Mouse (Mus musculus) small intestine, adult 2 months (tissue): ENCODE results near the gene Rap1gap2. TPM values are rescaled to one million over a fixed set of nuclear protein-coding genes. Genes with fewer than 3 reads are reported as not detected.

Experiments used
- H3K27ac ChIP-seq: fragments of 200-500 bp; 2 replicates; pipeline ENCODE4 v1.5.1; 2012; ENCODE audit warnings: low read depth, low read length, control low read depth, inconsistent platforms; ENCODE audit not compliant: insufficient read depth
- H3K27me3 ChIP-seq: fragments of 200-500 bp; 2 replicates; pipeline ENCODE4 v1.6.1; 2012; ENCODE audit warnings: mild to moderate bottlenecking, moderate library complexity, low read length, inconsistent platforms; ENCODE audit not compliant: control insufficient read depth, insufficient read depth
- H3K36me3 ChIP-seq: fragments of 200-500 bp; 2 replicates; pipeline ENCODE4 v1.6.1; 2012; ENCODE audit warnings: mild to moderate bottlenecking, low read length, control low read depth, inconsistent platforms; ENCODE audit not compliant: control insufficient read depth, insufficient read depth
- H3K4me1 ChIP-seq: fragments of 200-500 bp; 2 replicates; pipeline ENCODE4 v1.6.1; 2012; ENCODE audit warnings: low read length, inconsistent platforms, mixed read lengths; ENCODE audit not compliant: control insufficient read depth, insufficient read depth, insufficient read length
- H3K4me3 ChIP-seq: fragments of 200-500 bp; 2 replicates; pipeline ENCODE4 v1.5.1; 2012; ENCODE audit warnings: low read depth, mild to moderate bottlenecking, control low read depth, inconsistent platforms, low read length, moderate library complexity
- CTCF ChIP-seq: fragments of 200-500 bp; IDR thresholded peaks from 2 replicates; pipeline ENCODE4 v1.5.1; 2012; ENCODE audit warnings: low read depth, mild to moderate bottlenecking, control low read depth, inconsistent platforms, low read length, moderate library complexity, mixed read lengths; ENCODE audit not compliant: insufficient replicate concordance, insufficient read length; ENCODE audit errors: extremely low read depth
- POLR2A ChIP-seq: fragments of 200-500 bp; IDR thresholded peaks from 2 replicates; pipeline ENCODE4 v1.6.1; 2012; ENCODE audit warnings: low read depth, mild to moderate bottlenecking, control low read depth, inconsistent platforms, low read length, moderate library complexity
- WGBS: fragments of 180-500 bp; shearing (Covaris S2); methylation state at CpG from one replicate; pipeline ENCODE4 v1.1.7; 2018; 5-methylcytosine and 5-hydroxymethylcytosine counted together
- polyA plus RNA-seq: library from polyadenylated mRNA; depleted of rRNA; stranded (reverse); fragments of >200 nt; gene quantifications from 2 replicates; pipeline ENCODE4 v1.2.3, GENCODE M21; 2012

The Rap1gap2 gene
- polyA plus RNA-seq, 1 experiment: 18.4 TPM

GRCm38 (mm10) chr11:74634490-74635275 lies 24.0 kb upstream of the Rap1gap2 start:
- Histone ChIP-seq H3K27ac (no peak overlapping the region), H3K4me1 (peaks cover 9% of the 10 kb centered on the region), H3K36me3 (no peaks in the 10 kb centered on the region), H3K4me3 (no peak overlapping the region), H3K27me3 (no peaks in the 10 kb centered on the region)
- WGBS: 69% methylated on average over 5 of the region's 5 CpGs
- TF ChIP-seq POLR2A (no peak), CTCF (peak; percentile 81; the same call in 1 of the 2 replicates)

DNA sequence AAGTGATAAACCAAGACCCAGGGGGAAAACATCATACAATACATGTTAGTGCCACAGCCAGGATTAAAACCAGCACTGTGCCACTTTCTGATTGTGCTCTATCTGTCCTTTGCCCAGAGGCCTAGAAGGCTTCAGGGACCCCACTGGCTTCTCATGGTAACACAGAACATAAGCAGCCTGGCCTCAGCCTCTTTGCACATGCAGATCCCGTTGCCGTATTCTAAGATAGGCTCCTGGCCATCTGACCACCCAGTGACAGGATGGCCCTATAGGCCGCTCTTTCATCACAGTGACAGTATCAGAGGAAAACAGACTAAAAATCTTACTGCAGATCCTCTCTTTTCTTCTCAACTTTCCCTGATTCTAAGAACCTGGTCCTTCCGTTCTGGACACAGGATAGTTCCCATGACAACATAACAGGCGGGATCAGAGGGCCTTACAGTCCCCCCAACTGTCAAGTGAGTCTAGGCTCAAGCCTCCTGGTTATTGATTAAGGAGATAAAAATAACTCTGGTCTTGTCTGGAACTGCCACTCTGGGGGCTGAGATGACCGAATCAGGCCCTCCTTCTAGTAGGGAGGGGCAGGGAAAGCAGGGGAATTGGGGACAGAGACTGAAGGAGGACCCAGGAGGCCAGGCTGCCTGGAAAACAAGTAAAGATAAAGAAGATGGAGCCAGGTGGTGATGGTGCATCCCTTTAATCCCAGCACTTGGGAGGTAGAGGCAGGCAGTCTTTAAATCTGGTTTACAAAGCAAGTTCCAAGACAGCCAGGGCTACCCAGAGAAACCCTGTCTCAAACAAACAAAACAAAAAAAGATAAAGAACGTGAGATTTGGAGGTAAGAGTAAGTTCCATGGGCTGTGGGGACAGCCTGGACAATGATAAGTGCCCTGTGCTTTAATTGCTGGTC lies 21.4 kb upstream of the Rap1gap2 start:
- H3K36me3 ChIP-seq: no peaks in the 10 kb centered on the region
- TF ChIP-seq POLR2A (no peak), CTCF (no peak)
- WGBS: 79% methylated on average over 7 of the region's 7 CpGs

GRCm38 (mm10) chr11:74627481-74627880 lies 16.8 kb upstream of the Rap1gap2 start:
- TF ChIP-seq CTCF: no peak
- no peak for TF ChIP-seq POLR2A
- H3K27ac ChIP-seq: no peak overlapping the region
- H3K4me3 ChIP-seq: no peak overlapping the region
- no peaks in the 10 kb centered on the region for H3K27me3 ChIP-seq
- H3K36me3 ChIP-seq: no peaks in the 10 kb centered on the region
- 76% methylated on average over 3 of the region's 3 CpGs for WGBS
- peaks cover 12% of the 10 kb centered on the region; the same call in 1 of the 2 replicates for H3K4me1 ChIP-seq

More for the DNA sequence above, 21.4 kb upstream of the Rap1gap2 start:
- Histone ChIP-seq H3K27ac (no peak overlapping the region), H3K4me3 (no peak overlapping the region), H3K4me1 (no peaks in the 10 kb centered on the region; the same call in 1 of the 2 replicates), H3K27me3 (no peaks in the 10 kb centered on the region)

DNA sequence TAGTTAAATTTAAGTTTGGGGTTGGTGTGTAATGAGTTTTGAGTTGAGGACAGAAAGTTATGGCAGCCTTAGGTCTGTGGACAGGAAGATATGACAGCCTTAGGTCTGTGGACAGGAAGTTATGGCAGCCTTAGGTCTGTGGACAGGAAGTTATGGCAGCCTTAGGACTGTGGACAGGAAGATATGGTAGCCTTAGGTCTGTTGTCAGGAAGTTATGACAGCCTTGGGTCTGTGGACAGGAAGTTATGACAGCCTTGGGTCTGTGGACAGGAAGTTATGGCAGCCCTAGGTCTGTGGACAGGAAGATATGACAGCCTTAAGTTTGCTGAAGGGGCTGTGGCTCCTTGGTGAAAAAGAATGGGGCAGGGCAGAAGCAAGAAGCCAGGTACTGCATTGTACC lies 14.6 kb upstream of the Rap1gap2 start:
- 0 out of 2 replicates have a peak, but pooled peaks cover under 1% of the 10 kb centered on the region for H3K27me3 ChIP-seq
- TF ChIP-seq CTCF: no peak
- no peak for TF ChIP-seq POLR2A
- no peak overlapping the region for H3K27ac ChIP-seq
- H3K4me1 ChIP-seq: peaks cover 12% of the 10 kb centered on the region; the same call in 1 of the 2 replicates
- no peak overlapping the region for H3K4me3 ChIP-seq
- no peaks in the 10 kb centered on the region for H3K36me3 ChIP-seq

- H3K27ac ChIP-seq: peak overlapping the region; percentile 5; the same call in 1 of the 2 replicates
- no peaks in the 10 kb centered on the region for H3K36me3 ChIP-seq
- no peak for TF ChIP-seq POLR2A
- no peak for TF ChIP-seq CTCF
- peaks cover 13% of the 10 kb centered on the region for H3K4me1 ChIP-seq
- 23% methylated on average over 6 of the region's 6 CpGs for whole genome bisulfite sequencing
- H3K4me3 ChIP-seq: no peak overlapping the region
- peaks cover 12% of the 10 kb centered on the region for H3K27me3 ChIP-seq
Measured at GRCm38 (mm10) chr11:74623693-74624092, 13.0 kb upstream of the Rap1gap2 start.

GRCm38 (mm10) chr11:74621974-74622669 lies 11.4 kb upstream of the Rap1gap2 start:
- WGBS: 67% methylated on average over 8 of the region's 8 CpGs

More at GRCm38 (mm10) chr11:74621974-74622669, 11.4 kb upstream of the Rap1gap2 start:
- Histone ChIP-seq H3K27me3 (peaks cover 12% of the 10 kb centered on the region), H3K36me3 (no peaks in the 10 kb centered on the region), H3K4me1 (peaks cover 13% of the 10 kb centered on the region), H3K4me3 (no peak overlapping the region), H3K27ac (no peak overlapping the region)
- TF ChIP-seq POLR2A (no peak), CTCF (no peak)
